Mouse (Mus musculus) bone marrow macrophage, adult 2 months (primary cell): ENCODE data around the gene Ctnna2.

Experiments
- CTCF ChIP-seq: IDR thresholded peaks from 2 replicates; pipeline ENCODE4 v1.5.1; 2012; ENCODE audit warnings: low read depth, mild to moderate bottlenecking, low read length, moderate library complexity
- POLR2A ChIP-seq: IDR thresholded peaks from 2 replicates; pipeline ENCODE4 v1.6.1; 2012; ENCODE audit warnings: mild to moderate bottlenecking, low read depth, low read length, borderline replicate concordance

- TF ChIP-seq CTCF (no peak), POLR2A (no peak)
Measured at GRCm38 (mm10) chr6:77047568-77047967, 931.9 kb downstream of the Ctnna2 start.
